Mouse (Mus musculus) lung, adult 2 months (tissue): ENCODE data around the gene Insr.
"Not testable (repeated sequence)": the region's sequence is repeated elsewhere in the genome, so short reads cannot be mapped to it uniquely, and the experiment has no call there.

Source experiments
- CTCF ChIP-seq: fragments of 200-500 bp; IDR thresholded peaks from 2 replicates; pipeline ENCODE4 v1.5.1; 2011; ENCODE audit warnings: mild to moderate bottlenecking, low read length, control low read depth; ENCODE audit not compliant: insufficient read depth
- POLR2A ChIP-seq: fragments of 200-500 bp; IDR thresholded peaks from 2 replicates; pipeline ENCODE4 v1.6.1; 2011; ENCODE audit warnings: low read depth, mild to moderate bottlenecking, control low read depth, low read length, borderline replicate concordance; ENCODE audit errors: extremely low read depth

- not testable (repeated sequence) for TF ChIP-seq CTCF, POLR2A
These were observed 85.1 kb downstream of the Insr start for GRCm38 (mm10) chr8:3194297-3194696.
